Mouse (Mus musculus) embryonic facial prominence, embryonic 12.5 days (tissue): ENCODE data around the gene Snai1. TPM values are rescaled to one million over a fixed set of nuclear protein-coding genes. Genes with fewer than 3 reads are reported as not detected.

ENCODE experiments used
- ATAC-seq: fragments of 200-750 bp; cut with Nextera tagmentation; 2 replicates; pipeline ENCODE4 v1.8.0; 2017; ENCODE audit not compliant: insufficient number of reproducible peaks, insufficient read depth, low FRiP score, low TSS enrichment
- H3K27ac ChIP-seq: fragments of 300-500 bp; sonication (generic); 2 replicates; pipeline ENCODE4 v1.5.1; 2016; ENCODE audit warnings: mild to moderate bottlenecking
- H3K27me3 ChIP-seq: fragments of 300-500 bp; sonication (generic); 2 replicates; pipeline ENCODE4 v1.6.1; 2016; ENCODE audit warnings: mild to moderate bottlenecking, moderate library complexity
- H3K36me3 ChIP-seq: fragments of 300-500 bp; sonication (generic); 2 replicates; pipeline ENCODE4 v1.6.1; 2016; ENCODE audit warnings: mild to moderate bottlenecking
- H3K4me1 ChIP-seq: fragments of 300-500 bp; sonication (generic); 2 replicates; pipeline ENCODE4 v1.6.1; 2016
- H3K4me2 ChIP-seq: fragments of 300-500 bp; sonication (generic); replicated peaks from 2 replicates; pipeline ENCODE4 v1.6.1; 2016; ENCODE audit warnings: mild to moderate bottlenecking, moderate library complexity
- H3K4me3 ChIP-seq: fragments of 300-500 bp; sonication (generic); 2 replicates; pipeline ENCODE4 v1.5.1; 2016; ENCODE audit warnings: mild to moderate bottlenecking
- H3K9ac ChIP-seq: fragments of 300-500 bp; sonication (generic); 2 replicates; pipeline ENCODE4 v1.6.1; 2016; ENCODE audit warnings: mild to moderate bottlenecking, moderate library complexity
- H3K9me3 ChIP-seq: fragments of 300-500 bp; sonication (generic); 2 replicates; pipeline ENCODE4 v1.6.1; 2016; ENCODE audit warnings: mild to moderate bottlenecking, moderate library complexity
- WGBS: fragments of 180-500 bp; shearing (Covaris S2); methylation state at CpG from one replicate; pipeline ENCODE4 v1.1.7; 2016; 5-methylcytosine and 5-hydroxymethylcytosine counted together
- polyA plus RNA-seq: library from polyadenylated mRNA; unstranded; fragments of >200 nt; fragmentation: Nextera tagmentation; extraction: Ambion mirVana; gene quantifications from 2 replicates; pipeline ENCODE4 v1.2.1, GENCODE M21; 2016

Snai1 gene
- polyA plus RNA-seq, 1 experiment from 2014 or later, result 83.4 TPM

DNA sequence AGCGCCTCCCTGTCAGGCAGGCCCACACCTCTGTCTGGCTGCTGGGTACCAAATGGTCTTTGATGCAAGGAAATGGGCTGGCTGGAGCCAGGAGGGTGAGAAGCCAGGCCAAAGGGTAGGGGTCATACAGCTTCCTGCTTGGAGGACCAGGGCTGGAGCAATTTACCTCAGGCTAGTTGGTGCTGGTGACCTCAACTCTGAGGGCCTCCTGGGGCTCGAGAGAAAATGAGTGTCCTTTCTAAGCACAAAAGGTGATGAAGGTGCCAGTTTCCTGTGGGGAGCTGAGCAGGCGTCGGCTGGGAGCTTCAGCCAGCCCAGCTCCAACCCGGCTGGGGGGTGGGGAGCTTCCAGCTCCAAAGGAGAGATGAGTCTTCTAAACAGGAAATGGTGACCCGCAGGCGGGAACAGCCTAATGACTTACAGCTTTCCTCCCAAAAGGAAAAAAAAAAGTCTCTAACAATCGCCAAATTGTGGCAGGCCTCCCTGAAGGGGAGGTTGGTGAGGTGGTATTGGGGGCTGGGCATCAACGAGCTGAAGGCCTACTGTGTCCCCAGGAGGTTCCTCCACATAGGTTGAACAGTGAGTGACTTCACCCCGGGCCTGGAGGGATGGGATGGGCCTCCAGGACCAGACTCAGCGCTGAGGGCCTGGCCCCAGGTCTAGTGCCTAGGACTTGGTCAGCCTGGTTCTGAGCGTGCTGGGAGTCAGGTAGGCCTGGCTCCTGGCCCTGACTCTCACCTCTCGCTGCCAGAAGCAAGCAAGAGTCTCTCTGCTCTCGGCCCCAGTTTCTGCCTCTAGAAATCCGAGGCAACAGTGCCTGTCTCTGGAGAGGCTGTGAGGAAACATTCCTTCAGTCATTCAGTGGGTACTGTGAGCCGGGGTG is 5.4 kb downstream of the Snai1 start:
- Histone ChIP-seq H3K4me1 (peaks cover 52% of the 10 kb centered on the region), H3K4me3 (peak overlapping the region; percentile 17), H3K9me3 (no peaks in the 10 kb centered on the region), H3K9ac (peak overlapping the region; percentile 37), H3K27me3 (no peaks in the 10 kb centered on the region), H3K27ac (peak overlapping the region; percentile 96), H3K4me2 (peak overlapping the region; percentile 82), H3K36me3 (peaks cover 20% of the 10 kb centered on the region)
- 9% methylated on average over 16 of the region's 16 CpGs for WGBS
- peak; percentile 24; the same call in 1 of the 2 replicates for ATAC-seq

- Histone ChIP-seq H3K4me2 (peak overlapping the region; percentile 82), H3K36me3 (peaks cover 20% of the 10 kb centered on the region), H3K9me3 (no peaks in the 10 kb centered on the region), H3K9ac (no peak overlapping the region), H3K27me3 (no peaks in the 10 kb centered on the region), H3K4me3 (no peak overlapping the region), H3K27ac (peak overlapping the region; percentile 96), H3K4me1 (peaks cover 52% of the 10 kb centered on the region)
- no peak for ATAC-seq
- under 1% methylated on average over 4 of the region's 4 CpGs for WGBS
These were observed 6.0 kb downstream of the Snai1 start for GRCm38 (mm10) chr2:167544004-167544356.

DNA sequence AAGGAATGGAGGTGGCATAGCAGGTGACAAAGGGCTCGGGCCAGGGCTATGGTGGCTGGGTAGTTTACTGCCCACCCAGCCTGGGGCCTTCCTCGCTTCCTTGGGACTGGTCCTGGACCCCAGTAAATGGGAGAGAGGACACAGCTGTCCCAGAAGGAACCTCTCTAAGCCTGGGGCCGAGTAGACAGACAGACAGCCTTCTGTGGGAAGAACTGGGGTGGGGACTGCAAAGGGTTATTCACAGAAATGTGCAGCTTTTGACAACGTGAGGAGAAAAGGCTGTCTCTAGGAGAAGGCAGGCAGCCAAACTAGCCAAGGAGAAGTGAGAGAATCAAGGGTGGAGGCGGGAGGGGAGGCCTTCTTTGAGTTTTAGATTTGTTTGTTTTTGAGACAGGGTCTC is 6.5 kb downstream of the Snai1 start:
- no peak overlapping the region for H3K4me3 ChIP-seq

GRCm38 (mm10) chr2:167546447-167547195 is 8.6 kb downstream of the Snai1 start:
- Histone ChIP-seq H3K4me2 (no peak overlapping the region), H3K27ac (peak overlapping the region; percentile 41), H3K4me3 (no peak overlapping the region), H3K36me3 (peaks cover 13% of the 10 kb centered on the region), H3K27me3 (no peaks in the 10 kb centered on the region), H3K4me1 (peaks cover 37% of the 10 kb centered on the region), H3K9ac (no peak overlapping the region), H3K9me3 (no peaks in the 10 kb centered on the region)
- 53% methylated on average over 18 of the region's 18 CpGs for WGBS
- ATAC-seq, result no peak

More for the DNA sequence above, 6.5 kb downstream of the Snai1 start:
- Histone ChIP-seq H3K27me3 (no peaks in the 10 kb centered on the region), H3K4me1 (peaks cover 52% of the 10 kb centered on the region), H3K9ac (no peak overlapping the region), H3K36me3 (peaks cover 20% of the 10 kb centered on the region), H3K9me3 (no peaks in the 10 kb centered on the region), H3K27ac (peak overlapping the region; percentile 96), H3K4me2 (0 out of 2 replicates have a peak overlapping the region, but pooled peaks have one; percentile 82)
- WGBS, result 40% methylated on average over 5 of the region's 5 CpGs
- no peak for ATAC-seq

GRCm38 (mm10) chr2:167547444-167547843 is 9.4 kb downstream of the Snai1 start:
- H3K27me3 ChIP-seq, result no peaks in the 10 kb centered on the region
- H3K9me3 ChIP-seq, result no peaks in the 10 kb centered on the region
- no peak overlapping the region for H3K4me2 ChIP-seq
- no peak overlapping the region for H3K9ac ChIP-seq
- H3K4me3 ChIP-seq, result no peak overlapping the region
- no peak overlapping the region for H3K27ac ChIP-seq
- ATAC-seq, result no peak
- peaks cover 5% of the 10 kb centered on the region for H3K36me3 ChIP-seq
- peaks cover 30% of the 10 kb centered on the region for H3K4me1 ChIP-seq
- 80% methylated on average over 8 of the region's 8 CpGs for WGBS

DNA sequence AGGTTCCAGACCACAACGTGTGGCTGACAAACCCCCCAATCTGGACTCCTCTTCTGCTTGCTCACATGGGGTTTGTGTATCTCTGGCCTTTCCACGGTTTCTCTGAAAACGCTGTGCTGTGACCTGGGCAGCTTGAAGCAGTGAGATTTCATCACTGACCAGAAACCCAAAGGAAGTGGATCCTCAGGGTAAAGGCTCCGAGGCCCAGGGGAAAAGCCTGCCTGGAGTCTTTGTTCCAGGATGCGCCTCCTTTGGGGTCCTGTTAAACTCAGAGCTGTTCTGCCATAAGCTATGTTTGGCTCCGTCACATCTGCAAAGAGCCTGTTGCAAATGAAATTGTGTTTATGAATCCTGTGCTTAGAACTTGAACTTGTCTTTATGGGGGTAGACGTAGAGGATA is 11.0 kb downstream of the Snai1 start:
- ATAC-seq, result no peak
- Histone ChIP-seq H3K4me1 (peaks cover 25% of the 10 kb centered on the region), H3K27ac (no peak overlapping the region), H3K9me3 (no peaks in the 10 kb centered on the region), H3K4me2 (no peak overlapping the region), H3K27me3 (no peaks in the 10 kb centered on the region), H3K9ac (no peak overlapping the region), H3K4me3 (no peak overlapping the region), H3K36me3 (no peaks in the 10 kb centered on the region)
- WGBS, result 80% methylated on average over 7 of the region's 7 CpGs

- WGBS, result 50% methylated on average over 8 of the region's 8 CpGs
- Histone ChIP-seq H3K36me3 (no peaks in the 10 kb centered on the region), H3K27ac (no peak overlapping the region), H3K9ac (no peak overlapping the region), H3K4me3 (no peak overlapping the region), H3K4me2 (no peak overlapping the region), H3K9me3 (no peaks in the 10 kb centered on the region), H3K4me1 (peaks cover 17% of the 10 kb centered on the region), H3K27me3 (no peaks in the 10 kb centered on the region)
- no peak for ATAC-seq
These were observed 12.4 kb downstream of the Snai1 start for GRCm38 (mm10) chr2:167550341-167550854.

DNA sequence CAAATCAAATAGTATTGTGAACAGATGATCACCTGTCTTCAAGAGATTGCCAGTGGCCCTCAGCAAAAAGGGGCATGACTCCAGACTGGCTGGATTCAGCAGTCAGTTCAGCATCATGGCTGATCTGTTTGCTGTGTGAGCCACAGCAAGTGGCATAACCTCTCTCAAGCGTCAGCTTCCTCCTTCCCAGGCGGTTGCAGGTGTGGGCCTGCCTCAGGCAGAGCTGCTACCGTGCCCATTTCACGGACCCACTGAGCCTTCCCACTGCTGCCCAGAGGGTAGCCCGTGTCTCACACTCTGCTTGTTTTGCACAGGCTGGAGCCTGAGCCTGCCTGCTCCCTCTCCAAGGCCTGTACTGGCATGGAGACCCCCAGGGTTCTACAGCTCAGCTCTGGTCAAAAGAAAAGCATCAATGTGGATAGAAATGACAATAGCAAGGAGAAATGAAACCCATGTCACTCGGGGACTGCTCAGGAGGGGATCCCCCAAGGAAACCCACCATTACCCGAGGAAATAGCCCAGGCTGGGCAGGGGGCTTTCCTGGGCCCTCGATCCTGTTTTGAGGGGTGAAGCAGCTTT is 13.4 kb downstream of the Snai1 start:
- ATAC-seq, result no peak
- no peak overlapping the region for H3K27ac ChIP-seq
- 69% methylated on average over 8 of the region's 8 CpGs for WGBS

GRCm38 (mm10) chr2:167552292-167552691 is 14.3 kb downstream of the Snai1 start:
- ATAC-seq, result no peak
- WGBS, result 86% methylated on average over 4 of the region's 4 CpGs
- H3K4me1 ChIP-seq, result peaks cover 11% of the 10 kb centered on the region

More for the DNA sequence above, 13.4 kb downstream of the Snai1 start:
- Histone ChIP-seq H3K4me1 (peaks cover 17% of the 10 kb centered on the region), H3K27me3 (no peaks in the 10 kb centered on the region), H3K36me3 (no peaks in the 10 kb centered on the region), H3K9me3 (0 out of 2 replicates have a peak, but pooled peaks cover under 1% of the 10 kb centered on the region), H3K4me2 (no peak overlapping the region), H3K4me3 (no peak overlapping the region), H3K9ac (no peak overlapping the region)

GRCm38 (mm10) chr2:167552927-167553402 is 15.0 kb downstream of the Snai1 start:
- Histone ChIP-seq H3K27me3 (no peaks in the 10 kb centered on the region), H3K27ac (peak overlapping the region; percentile 76), H3K9ac (no peak overlapping the region), H3K4me3 (no peak overlapping the region), H3K36me3 (no peaks in the 10 kb centered on the region), H3K9me3 (0 out of 2 replicates have a peak, but pooled peaks cover 3% of the 10 kb centered on the region), H3K4me2 (no peak overlapping the region), H3K4me1 (peaks cover 11% of the 10 kb centered on the region)
- 22% methylated on average over 11 of the region's 11 CpGs for WGBS
- ATAC-seq, result no peak

More at GRCm38 (mm10) chr2:167552292-167552691, 14.3 kb downstream of the Snai1 start:
- H3K9me3 ChIP-seq, result 0 out of 2 replicates have a peak, but pooled peaks cover 3% of the 10 kb centered on the region
- no peaks in the 10 kb centered on the region for H3K36me3 ChIP-seq
- no peak overlapping the region for H3K4me2 ChIP-seq
- no peak overlapping the region for H3K27ac ChIP-seq
- H3K27me3 ChIP-seq, result no peaks in the 10 kb centered on the region
- H3K9ac ChIP-seq, result no peak overlapping the region
- no peak overlapping the region for H3K4me3 ChIP-seq

DNA sequence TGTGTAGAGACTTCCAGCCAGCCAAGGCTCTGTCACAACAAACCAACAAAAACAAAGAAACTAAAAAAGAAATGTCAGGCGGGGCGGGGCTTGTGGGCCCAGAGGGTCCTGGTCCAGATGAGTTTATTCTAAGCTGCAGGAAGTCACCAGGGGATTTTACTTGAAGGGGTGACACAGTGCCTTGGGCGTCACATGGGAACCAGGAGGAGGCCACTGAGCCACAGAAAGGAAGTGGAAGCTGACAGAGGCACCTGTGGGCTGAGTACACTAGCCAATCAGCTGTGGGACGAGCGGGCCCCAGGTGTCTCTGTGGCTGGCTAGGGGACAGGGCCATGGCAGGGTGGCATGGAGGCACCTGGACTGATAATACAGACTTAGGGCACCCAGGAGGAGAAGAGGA is 17.8 kb downstream of the Snai1 start:
- Histone ChIP-seq H3K36me3 (no peaks in the 10 kb centered on the region), H3K4me1 (peaks cover 32% of the 10 kb centered on the region), H3K27ac (no peak overlapping the region), H3K4me2 (no peak overlapping the region), H3K4me3 (no peak overlapping the region), H3K9me3 (0 out of 2 replicates have a peak, but pooled peaks cover 3% of the 10 kb centered on the region), H3K9ac (no peak overlapping the region), H3K27me3 (no peaks in the 10 kb centered on the region)
- ATAC-seq, result no peak
- WGBS, result 87% methylated on average over 5 of the region's 5 CpGs
